Mouse (Mus musculus) kidney, adult 2 months (tissue): ENCODE results near the gene Ssh1.

Experiments used
- CTCF ChIP-seq: fragments of 200-500 bp; conservative IDR thresholded peaks from 2 replicates; pipeline ENCODE4 v1.5.1; 2011; ENCODE audit warnings: low read depth, mild to moderate bottlenecking, control low read depth, low read length, moderate library complexity, mixed read lengths; ENCODE audit not compliant: insufficient read depth, insufficient read length
- POLR2A ChIP-seq: fragments of 200-500 bp; IDR thresholded peaks from one replicate; pipeline ENCODE4 v1.6.1; 2011; ENCODE audit warnings: low read depth, low read length, control low read depth

GRCm38 (mm10) chr5:113966452-113967150 is 27.1 kb downstream of the Ssh1 start:
- TF ChIP-seq POLR2A (no peak), CTCF (no peak)
